Mouse (Mus musculus) E14TG2a.4 (cell line): ENCODE data around the gene Pik3cg.

Experiments
- CTCF ChIP-seq: conservative IDR thresholded peaks from 2 replicates; pipeline ENCODE4 v1.5.1; 2014; ENCODE audit warnings: low read length
- NANOG ChIP-seq: IDR thresholded peaks from 2 replicates; pipeline ENCODE4 v1.6.1; 2014; ENCODE audit warnings: borderline replicate concordance, low read length, mixed read lengths
- POU5F1 ChIP-seq: IDR thresholded peaks from 2 replicates; pipeline ENCODE4 v1.6.1; 2014; ENCODE audit warnings: low read length, borderline replicate concordance

GRCm38 (mm10) chr12:32141766-32142165, 66.7 kb downstream of the Pik3cg start:
- TF ChIP-seq CTCF (no peak), POU5F1 (no peak), NANOG (no peak)
